Mouse (Mus musculus): ENCODE measurements around the gene Ace3.

DNA sequence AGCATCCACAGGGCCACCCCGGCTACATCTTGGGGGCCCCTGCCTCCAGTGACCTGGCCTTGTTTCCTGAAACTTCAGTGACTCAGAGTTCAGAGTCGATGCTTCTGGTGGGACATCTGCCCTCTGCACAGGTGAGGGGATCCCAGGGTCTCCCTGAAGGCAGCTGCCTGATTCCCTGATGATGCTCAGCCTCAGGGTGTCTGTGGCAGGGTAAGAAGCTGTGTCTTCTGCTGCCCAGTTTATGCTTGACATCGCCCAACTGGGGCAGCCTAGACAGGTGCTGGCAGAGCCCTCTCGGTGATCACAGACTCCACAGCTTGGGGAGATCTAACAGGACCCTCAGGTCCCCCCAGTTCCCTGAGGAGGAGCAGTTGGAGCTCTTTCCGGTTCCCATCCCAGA is 33.1 kb downstream of the Ace3 start:
- no peak for TF ChIP-seq POLR2A (IDR thresholded peaks at IDR 0.05; ENCODE audit: borderline replicate concordance, extremely low read depth, insufficient read depth, insufficient read length, poor library complexity, severe bottlenecking)
- TF ChIP-seq CTCF (IDR thresholded peaks at IDR 0.05; ENCODE audit: borderline replicate concordance, extremely low read depth, insufficient read depth, insufficient read length) = no peak
